Mouse (Mus musculus) E14TG2a.4 (cell line): ENCODE results near the gene Iqschfp.

Experiments
- H3K27me3 ChIP-seq: 2 replicates; pipeline ENCODE4 v1.6.1; 2014; ENCODE audit warnings: low read length, control low read depth; ENCODE audit not compliant: insufficient read depth
- H3K36me3 ChIP-seq: 2 replicates; pipeline ENCODE4 v1.6.1; 2014; ENCODE audit warnings: low read length, control low read depth; ENCODE audit not compliant: insufficient read depth
- H3K4me1 ChIP-seq: replicated peaks from 2 replicates; pipeline ENCODE4 v1.6.1; 2014; ENCODE audit warnings: low read depth, low read length, control low read depth
- H3K4me3 ChIP-seq: replicated peaks from 2 replicates; pipeline ENCODE4 v1.5.1; 2014; ENCODE audit warnings: mild to moderate bottlenecking, low read length
- H3K9me3 ChIP-seq: 2 replicates; pipeline ENCODE4 v1.6.1; 2014; ENCODE audit warnings: low read length, control low read depth
- CTCF ChIP-seq: conservative IDR thresholded peaks from 2 replicates; pipeline ENCODE4 v1.5.1; 2014; ENCODE audit warnings: low read length
- NANOG ChIP-seq: IDR thresholded peaks from 2 replicates; pipeline ENCODE4 v1.6.1; 2014; ENCODE audit warnings: borderline replicate concordance, low read length, mixed read lengths
- POU5F1 ChIP-seq: IDR thresholded peaks from 2 replicates; pipeline ENCODE4 v1.6.1; 2014; ENCODE audit warnings: low read length, borderline replicate concordance

Gene Iqschfp

GRCm38 (mm10) chr3:67931914-67932313 lies 39.9 kb downstream of the Iqschfp start:
- Histone ChIP-seq H3K9me3 (no peaks in the 10 kb centered on the region), H3K4me1 (no peaks in the 10 kb centered on the region), H3K36me3 (no peaks in the 10 kb centered on the region), H3K4me3 (no peak overlapping the region), H3K27me3 (no peaks in the 10 kb centered on the region)
- no peak for TF ChIP-seq POU5F1
- TF ChIP-seq CTCF: no peak
- TF ChIP-seq NANOG: no peak

- Histone ChIP-seq H3K4me3 (no peak overlapping the region), H3K9me3 (no peaks in the 10 kb centered on the region), H3K4me1 (no peaks in the 10 kb centered on the region), H3K36me3 (no peaks in the 10 kb centered on the region), H3K27me3 (no peaks in the 10 kb centered on the region)
- TF ChIP-seq CTCF: no peak
- TF ChIP-seq POU5F1: no peak
- no peak for TF ChIP-seq NANOG
Measured at GRCm38 (mm10) chr3:67935829-67936228, 43.8 kb downstream of the Iqschfp start.

DNA sequence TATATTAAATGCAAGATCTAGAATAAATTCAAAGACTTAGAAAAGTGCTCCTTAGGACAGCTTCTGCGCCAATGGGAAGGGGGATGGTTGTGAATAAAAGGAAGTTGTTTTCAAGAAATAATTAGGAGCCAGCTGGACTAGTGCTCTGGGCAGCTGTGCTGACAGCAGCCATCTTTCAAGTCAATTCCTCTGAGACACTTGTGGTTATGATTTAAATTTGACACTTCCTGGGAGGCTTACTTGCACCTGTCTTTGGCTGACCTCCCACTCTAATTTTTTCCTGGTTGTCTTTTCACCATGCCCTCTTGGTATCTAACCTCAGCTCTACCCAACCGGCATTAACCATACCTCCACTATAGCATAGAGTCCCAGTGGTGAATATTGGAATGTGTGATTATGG lies 55.0 kb downstream of the Iqschfp start:
- Histone ChIP-seq H3K9me3 (no peaks in the 10 kb centered on the region), H3K36me3 (no peaks in the 10 kb centered on the region), H3K4me3 (no peak overlapping the region), H3K4me1 (no peaks in the 10 kb centered on the region), H3K27me3 (no peaks in the 10 kb centered on the region)
- TF ChIP-seq NANOG: no peak
- TF ChIP-seq CTCF: no peak
- no peak for TF ChIP-seq POU5F1

- H3K4me1 ChIP-seq: no peaks in the 10 kb centered on the region
- H3K4me3 ChIP-seq: no peak overlapping the region
- TF ChIP-seq POU5F1 (no peak), CTCF (no peak), NANOG (no peak)
Measured at GRCm38 (mm10) chr3:67952517-67952940, 60.5 kb downstream of the Iqschfp start.

DNA sequence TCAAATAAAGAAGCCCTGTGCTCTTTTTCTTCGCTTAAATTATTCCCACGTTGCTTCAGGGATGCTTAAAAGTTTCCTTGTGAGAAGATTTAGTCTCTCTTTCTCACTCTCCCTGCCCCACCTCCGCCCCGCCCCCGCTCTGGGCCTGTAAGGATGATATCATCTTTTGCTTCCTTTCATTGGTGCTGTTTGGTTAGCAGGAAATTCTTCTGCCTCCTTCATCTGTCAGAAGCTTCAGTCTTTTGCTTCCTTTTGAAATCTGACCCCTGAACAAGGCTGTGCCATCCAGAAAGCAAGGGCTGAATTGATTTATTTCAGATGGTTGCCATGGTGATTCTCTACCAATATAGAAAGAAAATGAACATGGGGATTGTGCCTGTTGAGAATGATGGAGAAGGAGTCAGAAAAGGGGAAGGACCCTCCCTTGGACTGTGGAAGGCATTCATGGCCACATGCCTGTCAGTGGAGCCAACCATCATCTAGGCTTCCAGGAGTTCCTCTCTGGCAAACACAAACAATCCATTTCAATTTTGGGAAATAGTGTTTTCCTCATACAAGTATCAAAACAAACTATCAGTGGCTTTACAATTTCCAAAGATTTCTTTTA lies 62.5 kb downstream of the Iqschfp start:
- TF ChIP-seq NANOG (no peak), POU5F1 (no peak), CTCF (no peak)
- Histone ChIP-seq H3K27me3 (no peaks in the 10 kb centered on the region), H3K4me3 (no peak overlapping the region), H3K9me3 (no peaks in the 10 kb centered on the region), H3K4me1 (no peaks in the 10 kb centered on the region), H3K36me3 (no peaks in the 10 kb centered on the region)

More at GRCm38 (mm10) chr3:67952517-67952940, 60.5 kb downstream of the Iqschfp start:
- no peaks in the 10 kb centered on the region for H3K27me3 ChIP-seq
- no peaks in the 10 kb centered on the region for H3K36me3 ChIP-seq
- no peaks in the 10 kb centered on the region for H3K9me3 ChIP-seq

DNA sequence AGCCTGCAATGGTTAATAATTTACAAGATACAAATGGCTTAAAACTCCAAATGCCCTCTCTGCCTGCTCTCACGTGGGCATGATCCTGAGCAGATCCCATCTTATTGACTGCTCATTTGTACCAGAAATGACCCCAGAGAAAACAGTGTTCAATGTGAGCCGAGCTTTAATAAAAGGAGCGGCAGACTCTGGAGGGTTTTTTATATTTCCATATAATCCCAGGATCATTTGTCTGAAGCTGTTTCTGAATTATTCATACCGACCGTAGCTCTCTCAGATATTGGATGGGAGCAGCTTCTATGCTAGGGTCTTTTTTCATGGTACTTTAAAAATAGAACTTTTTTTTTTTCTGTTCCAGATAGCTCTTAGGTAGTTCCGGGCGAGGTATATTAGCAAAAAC lies 67.6 kb downstream of the Iqschfp start:
- no peak overlapping the region for H3K4me3 ChIP-seq
- no peaks in the 10 kb centered on the region for H3K4me1 ChIP-seq
- no peaks in the 10 kb centered on the region for H3K36me3 ChIP-seq
- no peaks in the 10 kb centered on the region for H3K27me3 ChIP-seq
- H3K9me3 ChIP-seq: no peaks in the 10 kb centered on the region
- no peak for TF ChIP-seq NANOG
- TF ChIP-seq POU5F1: no peak
- no peak for TF ChIP-seq CTCF

- H3K36me3 ChIP-seq: no peaks in the 10 kb centered on the region
- no peaks in the 10 kb centered on the region for H3K27me3 ChIP-seq
- H3K4me3 ChIP-seq: no peak overlapping the region
- H3K4me1 ChIP-seq: no peaks in the 10 kb centered on the region
- H3K9me3 ChIP-seq: no peaks in the 10 kb centered on the region
- TF ChIP-seq NANOG (no peak), POU5F1 (no peak)
Measured at GRCm38 (mm10) chr3:67960133-67960532, 68.1 kb downstream of the Iqschfp start.

DNA sequence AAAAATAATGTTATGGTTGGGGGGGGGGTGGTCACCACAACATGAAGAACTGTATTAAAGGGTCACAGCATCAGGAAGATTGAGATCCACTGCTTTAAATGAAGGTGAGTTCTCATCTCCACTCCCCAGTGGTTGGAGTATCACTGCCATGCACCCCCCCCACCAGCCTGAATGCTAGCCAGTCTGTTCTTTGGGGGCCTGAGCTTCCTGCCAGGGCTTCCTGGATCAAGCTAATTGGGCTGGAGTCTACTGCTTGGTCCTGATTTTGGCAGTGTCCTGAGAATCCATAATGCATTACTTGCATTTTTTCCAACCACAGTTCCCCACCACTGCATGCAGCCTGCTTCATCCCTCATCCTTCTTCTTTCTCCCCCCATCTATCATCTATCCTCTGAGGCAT lies 68.7 kb downstream of the Iqschfp start:
- no peaks in the 10 kb centered on the region for H3K4me1 ChIP-seq
- no peak for TF ChIP-seq POU5F1
- no peak for TF ChIP-seq CTCF
- no peak for TF ChIP-seq NANOG
- H3K36me3 ChIP-seq: no peaks in the 10 kb centered on the region
- H3K9me3 ChIP-seq: no peaks in the 10 kb centered on the region
- no peak overlapping the region for H3K4me3 ChIP-seq
- no peaks in the 10 kb centered on the region for H3K27me3 ChIP-seq

GRCm38 (mm10) chr3:67961934-67962639 lies 70.1 kb downstream of the Iqschfp start:
- TF ChIP-seq POU5F1 (no peak), CTCF (no peak), NANOG (no peak)
- no peaks in the 10 kb centered on the region for H3K4me1 ChIP-seq
- H3K36me3 ChIP-seq: no peaks in the 10 kb centered on the region
- no peaks in the 10 kb centered on the region for H3K9me3 ChIP-seq
- no peak overlapping the region for H3K4me3 ChIP-seq
- H3K27me3 ChIP-seq: no peaks in the 10 kb centered on the region
